Mouse (Mus musculus) gastrocnemius, postnatal 25 days (tissue): ENCODE measurements around the gene Hoxd13. TPM values are rescaled to one million over a fixed set of nuclear protein-coding genes. Genes with fewer than 3 reads are reported as not detected.

Experiments
- DNase-seq: peaks from one replicate; pipeline ENCODE4 v3.0.0; 2022
- microRNA-seq, 2 experiments: library from miRNA; unstranded; fragments of <30 nt; microRNA quantifications; one replicate each; pipeline ENCODE4 v1.2.0; 2021; ENCODE audit warnings: borderline replicate concordance in 2 of 2
- total RNA-seq, 2 experiments: library from RNA; stranded (reverse); gene quantifications; 1 replicate in 1 of 2; 2 replicates in 1 of 2; pipeline ENCODE4 v1.2.3; 2021

Hoxd13 gene
- total RNA-seq, 2 experiments from 2014 or later, result not detected

DNA sequence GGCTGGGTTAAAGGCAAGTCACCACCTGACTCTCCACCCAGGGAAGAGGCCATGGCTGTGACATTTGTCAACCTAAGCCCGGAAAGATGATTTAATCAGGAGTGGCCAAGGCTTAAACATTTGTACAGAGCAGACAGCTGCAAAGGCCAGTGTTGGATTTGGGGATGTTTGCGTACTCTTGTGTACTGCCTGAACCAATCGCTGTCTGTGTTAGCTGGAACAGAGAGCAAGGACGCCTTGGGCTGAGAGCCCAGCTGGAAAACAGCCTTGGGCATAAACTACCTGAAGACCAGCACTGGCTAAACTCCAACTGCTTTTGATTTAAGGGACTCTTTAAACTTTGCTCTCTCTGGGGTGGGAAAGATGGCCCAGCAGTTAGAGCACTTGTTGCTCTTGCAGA is 40.6 kb downstream of the Hoxd13 start:
- no peak for DNase-seq

DNA sequence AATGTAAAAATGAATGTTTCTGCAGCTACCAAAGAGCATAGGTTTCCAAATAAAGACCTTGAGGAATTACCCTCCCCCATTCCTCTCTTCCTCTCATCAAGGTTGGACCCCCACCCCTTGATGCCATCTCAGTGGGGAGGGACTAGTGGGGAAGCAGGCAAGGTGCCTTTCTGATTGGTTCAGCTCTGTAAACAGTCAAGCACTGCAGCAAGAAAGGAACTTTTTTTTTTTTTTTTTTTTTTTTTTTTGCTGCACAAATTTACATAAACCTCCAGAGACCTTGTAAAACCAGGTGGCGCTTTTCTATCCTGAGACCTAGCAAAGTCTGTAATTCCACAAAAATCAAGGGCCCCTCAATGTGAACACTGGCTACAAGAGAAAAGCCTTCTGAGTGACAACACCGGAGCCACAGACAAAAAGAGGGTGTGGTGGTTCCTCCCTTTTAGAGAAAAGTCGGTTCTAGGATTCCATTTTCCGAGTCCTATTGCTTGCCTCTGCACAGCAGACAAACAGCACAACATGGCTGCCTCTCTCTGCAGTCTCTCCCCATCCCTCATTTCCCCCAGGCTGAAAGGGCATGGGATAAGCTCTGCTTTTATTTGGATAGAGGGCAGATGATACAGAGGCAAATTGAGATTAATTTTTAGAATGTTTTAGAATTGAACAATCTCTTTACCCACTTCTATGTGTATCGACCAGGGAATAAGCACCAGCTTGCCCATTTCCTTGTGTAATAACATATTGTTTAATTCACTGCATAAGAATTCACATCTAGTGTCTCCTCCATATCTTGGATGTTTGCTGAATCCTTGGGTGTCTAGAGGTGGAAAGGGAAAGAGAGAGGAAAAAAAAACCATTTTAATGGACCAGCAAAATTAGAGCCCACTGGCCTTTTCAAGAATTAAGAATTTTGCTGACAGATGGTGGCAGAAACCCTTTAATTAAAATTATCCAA is 41.6 kb downstream of the Hoxd13 start:
- no peak for DNase-seq

GRCm38 (mm10) chr2:74710929-74711543 is 42.9 kb downstream of the Hoxd13 start:
- no peak for DNase-seq

- DNase-seq, result peak; percentile 70
These were observed 43.9 kb downstream of the Hoxd13 start, which contains the start of the genes Hoxd3 and Hoxd4 for GRCm38 (mm10) chr2:74711721-74712621. Gene Hoxd3 (plus strand): TSS chr2:74711927. Gene Hoxd4 (plus strand): TSS chr2:74711929.

GRCm38 (mm10) chr2:74713239-74714150 is 45.4 kb downstream of the Hoxd13 start:
- DNase-seq, result no peak

- no peak for DNase-seq
These were observed 46.2 kb downstream of the Hoxd13 start for GRCm38 (mm10) chr2:74714156-74714789.

- no peak for DNase-seq
These were observed 46.8 kb downstream of the Hoxd13 start for GRCm38 (mm10) chr2:74714881-74715280.

GRCm38 (mm10) chr2:74715504-74716241 is 47.6 kb downstream of the Hoxd13 start:
- peak; percentile 79 for DNase-seq

GRCm38 (mm10) chr2:74720384-74720783 is 52.3 kb downstream of the Hoxd13 start:
- DNase-seq, result no peak

DNA sequence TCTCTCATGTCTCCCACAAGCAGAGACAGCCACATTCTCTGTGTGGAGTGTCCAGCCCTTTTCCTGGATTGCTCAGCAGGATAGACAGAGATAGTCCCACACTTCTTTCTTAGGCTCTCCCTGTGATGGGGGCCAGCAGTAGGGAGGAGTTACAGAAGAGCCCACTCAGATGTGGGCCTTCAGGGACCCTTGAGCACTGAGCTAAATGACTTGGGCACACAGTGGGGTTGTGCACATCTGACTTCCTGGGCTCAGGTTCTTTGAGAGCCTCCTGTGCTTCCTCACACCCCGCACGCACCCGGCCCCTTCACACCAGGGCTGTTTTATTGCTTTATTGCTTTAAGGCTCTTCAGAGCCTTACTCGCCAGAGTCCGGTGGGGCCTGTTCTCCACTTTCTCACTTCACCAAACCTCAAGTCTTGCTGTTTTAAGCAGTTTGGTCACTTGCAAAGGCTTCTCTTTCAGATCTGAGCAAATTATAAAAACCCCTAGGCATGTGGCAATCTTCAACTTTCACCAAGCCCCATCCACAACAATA is 52.9 kb downstream of the Hoxd13 start:
- DNase-seq, result no peak

Small RNA genes within 50 kb of the gene (microRNA-seq; reads per million reads assigned to microRNA genes)
- 0 reads per million in 2 experiments for gene Gm44463

Other genes with a start within 250 kb of the Hoxd13 start
- 10 to 100 TPM; 43.6 to 48.4 TPM for gene Lnpk, start 88.9 kb upstream of the Hoxd13 start, total RNA-seq
- gene Evx2, start 8.8 kb upstream of the Hoxd13 start, total RNA-seq, result under 1 TPM in 1 of 2 experiments, not detected in 1; 0.08 TPM
- not detected for gene Hoxd12, start 6.7 kb downstream of the Hoxd13 start, total RNA-seq
- gene Hoxd11, start 11.2 kb downstream of the Hoxd13 start, total RNA-seq, result under 1 TPM in 1 of 2 experiments, not detected in 1; 0.26 TPM
- gene Hoxd10, start 23.6 kb downstream of the Hoxd13 start, total RNA-seq, result 1 to 10 TPM; 1.5 to 4.5 TPM
- 10 to 100 TPM in 1 of 2 experiments, 1 to 10 TPM in 1; 5.7 to 14.7 TPM for gene Hoxd9, start 29.4 kb downstream of the Hoxd13 start, total RNA-seq
- 10 to 100 TPM; 11.7 to 30.6 TPM for gene Hoxd8, start 36.3 kb downstream of the Hoxd13 start, total RNA-seq
- not detected for gene Hoxd3, start 43.6 kb downstream of the Hoxd13 start, total RNA-seq
- gene Hoxd4, start 43.6 kb downstream of the Hoxd13 start, total RNA-seq, result 1 to 10 TPM; 1.4 to 2.2 TPM
- under 1 TPM in 1 of 2 experiments, not detected in 1; 0.27 TPM for gene Gm28230, start 58.4 kb downstream of the Hoxd13 start, total RNA-seq
- not detected for gene Hoxd1, start 94.7 kb downstream of the Hoxd13 start, total RNA-seq
- 10 to 100 TPM; 33.2 to 43.5 TPM for gene Mtx2, start 157.5 kb downstream of the Hoxd13 start, total RNA-seq